Mouse (Mus musculus): ENCODE data around the gene Slco4c1. TPM values are rescaled to one million over a fixed set of nuclear protein-coding genes. Genes with fewer than 3 reads are reported as not detected.

Slco4c1 gene
- polyA plus RNA-seq, 1 experiment from 2014 or later, result 30.6 TPM

DNA sequence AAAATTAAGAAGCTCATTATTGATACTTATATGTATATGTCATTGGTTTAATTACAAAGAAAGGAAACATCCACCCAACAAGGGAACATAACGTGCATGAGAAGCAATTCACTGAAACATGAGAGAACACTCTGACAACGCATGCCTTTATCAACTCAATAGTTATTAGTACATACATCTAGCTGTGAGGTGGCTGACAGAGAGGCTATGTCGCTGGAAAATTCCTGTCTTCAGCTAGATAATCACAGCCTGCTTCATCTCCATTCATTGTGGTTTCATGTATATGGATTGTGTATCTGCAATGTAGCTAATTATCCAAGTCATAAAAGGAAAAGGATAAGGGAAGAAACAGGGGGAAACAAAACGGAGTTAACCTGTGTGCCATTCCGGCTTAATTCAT is 77.7 kb downstream of the Slco4c1 start:
- Histone ChIP-seq H3K4me1 (ENCODE audit: insufficient read depth, low read depth, low read length) (no peaks in the 10 kb centered on the region), H3K36me3 (ENCODE audit: insufficient read depth, low read length) (no peaks in the 10 kb centered on the region), H3K27ac (ENCODE audit: low read length) (no peak overlapping the region), H3K9ac (replicated peaks; ENCODE audit: low read depth) (no peak overlapping the region), H3K27me3 (replicated peaks; ENCODE audit: insufficient read depth, low read length) (no peaks in the 10 kb centered on the region), H3K4me2 (replicated peaks; ENCODE audit: low read depth, low read length) (no peak overlapping the region), H3K4me3 (ENCODE audit: low read depth, low read length) (no peak overlapping the region), H3K9me3 (ENCODE audit: low read length) (no peaks in the 10 kb centered on the region)
- 79% methylated on average over 5 of the region's 5 CpGs for WGBS
- ATAC-seq, result no peak
- DNase-seq (ENCODE audit: low spot score), result no peak
- TF ChIP-seq CTCF (IDR thresholded peaks at IDR 0.05) (no peak), EP300 (IDR thresholded peaks at IDR 0.05) (no peak)

DNA sequence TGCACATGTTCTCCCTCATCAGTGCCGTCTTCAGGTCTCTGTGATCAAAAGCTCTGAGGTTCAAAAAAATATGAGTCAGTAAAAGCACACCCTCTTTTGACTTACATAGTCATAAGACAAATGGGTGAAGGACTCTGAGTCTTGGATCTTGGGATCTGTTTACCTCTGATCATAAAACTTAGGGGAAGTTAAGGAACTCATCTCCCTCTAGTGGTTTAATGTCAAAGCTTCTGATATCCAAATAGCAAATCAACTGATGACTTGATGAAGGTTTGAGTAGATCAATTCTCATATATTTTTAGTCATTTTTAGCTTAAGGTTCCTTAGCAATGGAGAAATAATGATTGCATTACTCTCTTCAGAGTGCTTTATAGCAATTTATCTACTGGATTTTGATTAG is 82.7 kb downstream of the Slco4c1 start:
- Histone ChIP-seq H3K4me2 (replicated peaks; ENCODE audit: low read depth, low read length) (no peak overlapping the region), H3K9me3 (ENCODE audit: low read length) (no peaks in the 10 kb centered on the region), H3K36me3 (ENCODE audit: insufficient read depth, low read length) (no peaks in the 10 kb centered on the region), H3K4me1 (ENCODE audit: insufficient read depth, low read depth, low read length) (no peaks in the 10 kb centered on the region), H3K4me3 (ENCODE audit: low read depth, low read length) (no peak overlapping the region), H3K9ac (replicated peaks; ENCODE audit: low read depth) (no peak overlapping the region), H3K27me3 (replicated peaks; ENCODE audit: insufficient read depth, low read length) (no peaks in the 10 kb centered on the region), H3K27ac (ENCODE audit: low read length) (no peak overlapping the region)
- WGBS, result 72% methylated on average over 1 of the region's 1 CpGs
- ATAC-seq (no peak), DNase-seq (ENCODE audit: low spot score) (no peak)
- peak; percentile 14; the same call in 1 of the 2 replicates for TF ChIP-seq CTCF (IDR thresholded peaks at IDR 0.05)
- no peak for TF ChIP-seq EP300 (IDR thresholded peaks at IDR 0.05)

DNA sequence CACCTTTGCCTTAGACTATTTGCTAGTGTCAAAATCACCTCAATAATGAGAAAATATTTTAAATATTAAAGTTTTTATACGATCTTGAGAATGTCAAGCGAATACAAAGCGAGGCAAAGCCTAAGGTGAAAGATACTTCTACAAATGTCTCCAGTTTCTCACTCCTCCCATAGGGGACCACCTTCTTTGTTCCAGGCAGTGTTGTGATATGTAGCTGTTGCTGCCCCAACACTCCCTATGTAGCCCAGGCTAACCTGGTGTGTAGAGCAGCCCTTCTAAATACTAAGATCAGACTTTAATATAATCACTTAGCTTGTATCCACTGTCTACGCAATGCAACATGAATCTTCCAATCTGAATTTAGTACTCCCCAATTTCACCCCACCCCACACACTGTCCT is 97.8 kb downstream of the Slco4c1 start:
- H3K9ac ChIP-seq (replicated peaks; ENCODE audit: low read depth), result no peak overlapping the region
- WGBS, result 92% methylated on average over 4 of the region's 4 CpGs
- no peak for DNase-seq (ENCODE audit: low spot score)
- H3K27me3 ChIP-seq (replicated peaks; ENCODE audit: insufficient read depth, low read length), result no peaks in the 10 kb centered on the region
- H3K4me3 ChIP-seq (ENCODE audit: low read depth, low read length), result no peak overlapping the region
- no peak for ATAC-seq
- H3K9me3 ChIP-seq (ENCODE audit: low read length), result no peaks in the 10 kb centered on the region
- no peak for TF ChIP-seq CTCF (IDR thresholded peaks at IDR 0.05)
- TF ChIP-seq EP300 (IDR thresholded peaks at IDR 0.05), result no peak
- no peak overlapping the region for H3K4me2 ChIP-seq (replicated peaks; ENCODE audit: low read depth, low read length)
- no peaks in the 10 kb centered on the region for H3K36me3 ChIP-seq (ENCODE audit: insufficient read depth, low read length)
- no peaks in the 10 kb centered on the region for H3K4me1 ChIP-seq (ENCODE audit: insufficient read depth, low read depth, low read length)
- H3K27ac ChIP-seq (ENCODE audit: low read length), result no peak overlapping the region

GRCm38 (mm10) chr1:96773712-96774111 is 98.3 kb downstream of the Slco4c1 start:
- Histone ChIP-seq H3K9ac (replicated peaks; ENCODE audit: low read depth) (no peak overlapping the region), H3K9me3 (ENCODE audit: low read length) (no peaks in the 10 kb centered on the region), H3K4me1 (ENCODE audit: insufficient read depth, low read depth, low read length) (no peaks in the 10 kb centered on the region), H3K27ac (ENCODE audit: low read length) (no peak overlapping the region), H3K4me3 (ENCODE audit: low read depth, low read length) (no peak overlapping the region), H3K4me2 (replicated peaks; ENCODE audit: low read depth, low read length) (no peak overlapping the region), H3K36me3 (ENCODE audit: insufficient read depth, low read length) (no peaks in the 10 kb centered on the region), H3K27me3 (replicated peaks; ENCODE audit: insufficient read depth, low read length) (no peaks in the 10 kb centered on the region)
- DNase-seq (ENCODE audit: low spot score) (no peak), ATAC-seq (no peak)
- TF ChIP-seq CTCF (IDR thresholded peaks at IDR 0.05) (no peak), EP300 (IDR thresholded peaks at IDR 0.05) (no peak)
- WGBS, result 87% methylated on average over 5 of the region's 5 CpGs

- H3K4me2 ChIP-seq (replicated peaks; ENCODE audit: low read depth, low read length), result no peak overlapping the region
- H3K9ac ChIP-seq (replicated peaks; ENCODE audit: low read depth), result no peak overlapping the region
- H3K4me1 ChIP-seq (ENCODE audit: insufficient read depth, low read depth, low read length), result no peaks in the 10 kb centered on the region
- ATAC-seq (no peak), DNase-seq (ENCODE audit: low spot score) (no peak)
- no peak overlapping the region for H3K27ac ChIP-seq (ENCODE audit: low read length)
- no peak for TF ChIP-seq CTCF (IDR thresholded peaks at IDR 0.05)
- 38% methylated on average over 1 of the region's 1 CpGs for WGBS
- H3K36me3 ChIP-seq (ENCODE audit: insufficient read depth, low read length), result no peaks in the 10 kb centered on the region
- no peaks in the 10 kb centered on the region for H3K27me3 ChIP-seq (replicated peaks; ENCODE audit: insufficient read depth, low read length)
- H3K4me3 ChIP-seq (ENCODE audit: low read depth, low read length), result no peak overlapping the region
- H3K9me3 ChIP-seq (ENCODE audit: low read length), result no peaks in the 10 kb centered on the region
These were observed 101.7 kb downstream of the Slco4c1 start for GRCm38 (mm10) chr1:96770283-96770682.

DNA sequence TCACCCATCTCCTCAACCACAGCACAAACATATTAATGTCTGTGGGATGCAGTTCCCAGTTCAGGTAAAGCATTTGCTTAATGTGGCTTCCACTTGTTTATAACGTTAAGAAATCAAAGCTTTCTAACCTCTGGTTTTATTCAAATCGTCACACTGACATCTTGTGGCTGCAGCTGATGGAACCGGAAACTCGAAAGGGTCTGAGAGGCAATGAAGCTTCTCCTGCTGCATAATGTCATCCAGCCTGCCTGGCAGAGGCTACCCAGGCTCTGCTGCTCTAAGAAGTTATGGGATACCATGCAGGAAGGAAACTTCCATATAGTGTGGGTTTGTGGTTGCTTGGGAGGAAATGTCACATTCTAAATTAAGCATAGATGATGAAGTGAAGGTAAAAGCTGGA is 103.7 kb downstream of the Slco4c1 start:
- no peak overlapping the region for H3K27ac ChIP-seq (ENCODE audit: low read length)
- no peaks in the 10 kb centered on the region for H3K9me3 ChIP-seq (ENCODE audit: low read length)
- H3K27me3 ChIP-seq (replicated peaks; ENCODE audit: insufficient read depth, low read length), result no peaks in the 10 kb centered on the region
- WGBS, result 9% methylated on average over 4 of the region's 4 CpGs
- TF ChIP-seq CTCF (IDR thresholded peaks at IDR 0.05), result peak; percentile 49
- no peak for TF ChIP-seq EP300 (IDR thresholded peaks at IDR 0.05)
- no peak for ATAC-seq
- no peaks in the 10 kb centered on the region for H3K36me3 ChIP-seq (ENCODE audit: insufficient read depth, low read length)
- H3K4me1 ChIP-seq (ENCODE audit: insufficient read depth, low read depth, low read length), result no peaks in the 10 kb centered on the region
- H3K4me3 ChIP-seq (ENCODE audit: low read depth, low read length), result no peak overlapping the region
- no peak overlapping the region for H3K9ac ChIP-seq (replicated peaks; ENCODE audit: low read depth)
- H3K4me2 ChIP-seq (replicated peaks; ENCODE audit: low read depth, low read length), result no peak overlapping the region
- peak; percentile 32 for DNase-seq (ENCODE audit: low spot score)

DNA sequence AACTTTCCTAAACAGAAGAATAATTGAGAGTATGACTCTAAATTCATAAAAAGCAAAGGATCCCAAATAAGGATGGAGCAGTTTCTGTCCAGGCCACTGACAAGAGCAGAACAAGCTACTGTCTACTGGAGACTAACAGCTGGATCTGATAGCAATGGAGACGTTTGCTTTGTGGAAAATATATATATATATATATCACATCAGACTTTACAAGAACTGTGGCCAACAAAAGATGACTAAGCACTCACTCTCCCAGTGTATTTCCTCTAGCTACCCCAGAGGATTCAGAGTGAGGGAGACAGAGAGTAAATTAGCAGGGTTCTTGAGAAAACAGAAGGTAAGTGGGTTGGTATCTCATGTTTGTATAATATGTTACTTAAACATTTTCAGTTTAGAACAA is 105.4 kb downstream of the Slco4c1 start:
- no peak for ATAC-seq
- no peak overlapping the region for H3K9ac ChIP-seq (replicated peaks; ENCODE audit: low read depth)
- no peak overlapping the region for H3K27ac ChIP-seq (ENCODE audit: low read length)
- H3K27me3 ChIP-seq (replicated peaks; ENCODE audit: insufficient read depth, low read length), result no peaks in the 10 kb centered on the region
- no peak for DNase-seq (ENCODE audit: low spot score)
- no peak for TF ChIP-seq EP300 (IDR thresholded peaks at IDR 0.05)
- TF ChIP-seq CTCF (IDR thresholded peaks at IDR 0.05), result no peak
- no peaks in the 10 kb centered on the region for H3K4me1 ChIP-seq (ENCODE audit: insufficient read depth, low read depth, low read length)
- WGBS, result 6% methylated on average over 1 of the region's 1 CpGs
- H3K4me3 ChIP-seq (ENCODE audit: low read depth, low read length), result no peak overlapping the region
- no peaks in the 10 kb centered on the region for H3K9me3 ChIP-seq (ENCODE audit: low read length)
- no peak overlapping the region for H3K4me2 ChIP-seq (replicated peaks; ENCODE audit: low read depth, low read length)
- H3K36me3 ChIP-seq (ENCODE audit: insufficient read depth, low read length), result no peaks in the 10 kb centered on the region

Measured in lung, postnatal 0 days (tissue).